Mouse (Mus musculus) heart, embryonic 11.5 days (tissue): ENCODE results near the gene Pinlyp. TPM values are rescaled to one million over a fixed set of nuclear protein-coding genes. Genes with fewer than 3 reads are reported as not detected.

Experiments
- ATAC-seq: fragments of 200-750 bp; cut with Nextera tagmentation; replicated peaks from 2 replicates; pipeline ENCODE4 v1.8.0; 2017; ENCODE audit warnings: moderate library complexity; ENCODE audit not compliant: insufficient number of reproducible peaks, low FRiP score, low TSS enrichment
- H3K27ac ChIP-seq: fragments of 300-500 bp; sonication (generic); 2 replicates; pipeline ENCODE4 v1.5.1; 2014; ENCODE audit warnings: mild to moderate bottlenecking, low read depth, low read length
- H3K27me3 ChIP-seq: fragments of 300-500 bp; sonication (generic); 2 replicates; pipeline ENCODE4 v1.6.1; 2014; ENCODE audit warnings: mild to moderate bottlenecking, low read length, mixed read lengths; ENCODE audit not compliant: control insufficient read depth, insufficient read depth
- H3K36me3 ChIP-seq: fragments of 300-500 bp; sonication (generic); 2 replicates; pipeline ENCODE4 v1.6.1; 2014; ENCODE audit warnings: mild to moderate bottlenecking, low read length, moderate library complexity, mixed read lengths; ENCODE audit not compliant: control insufficient read depth, insufficient read depth
- H3K4me1 ChIP-seq: fragments of 300-500 bp; sonication (generic); 2 replicates; pipeline ENCODE4 v1.6.1; 2014; ENCODE audit warnings: low read length; ENCODE audit not compliant: control insufficient read depth, insufficient read depth
- H3K4me2 ChIP-seq: fragments of 300-500 bp; sonication (generic); 2 replicates; pipeline ENCODE4 v1.6.1; 2014; ENCODE audit warnings: mild to moderate bottlenecking, moderate library complexity
- H3K4me3 ChIP-seq: fragments of 300-500 bp; sonication (generic); 2 replicates; pipeline ENCODE4 v1.5.1; 2014; ENCODE audit warnings: low read depth, low read length
- H3K9ac ChIP-seq: fragments of 300-500 bp; sonication (generic); 2 replicates; pipeline ENCODE4 v1.6.1; 2014; ENCODE audit warnings: mild to moderate bottlenecking, low read depth, low read length, moderate library complexity
- H3K9me3 ChIP-seq: fragments of 300-500 bp; sonication (generic); replicated peaks from 2 replicates; pipeline ENCODE4 v1.6.1; 2016; ENCODE audit warnings: low read length; ENCODE audit not compliant: control insufficient read depth
- WGBS: fragments of 180-500 bp; shearing (Covaris S2); extraction: QIAGEN DNeasy Blood & Tissue Kit; methylation state at CpG from one replicate; pipeline ENCODE4 v1.1.7; 2014; ENCODE audit not compliant: insufficient replicate concordance; 5-methylcytosine and 5-hydroxymethylcytosine counted together
- polyA plus RNA-seq: library from polyadenylated mRNA; unstranded; fragments of >200 nt; fragmentation: Nextera tagmentation; extraction: Ambion mirVana; gene quantifications from 2 replicates; pipeline ENCODE4 v1.2.1, GENCODE M21; 2014

Gene Pinlyp
- polyA plus RNA-seq, 1 experiment from 2014 or later: not detected

DNA sequence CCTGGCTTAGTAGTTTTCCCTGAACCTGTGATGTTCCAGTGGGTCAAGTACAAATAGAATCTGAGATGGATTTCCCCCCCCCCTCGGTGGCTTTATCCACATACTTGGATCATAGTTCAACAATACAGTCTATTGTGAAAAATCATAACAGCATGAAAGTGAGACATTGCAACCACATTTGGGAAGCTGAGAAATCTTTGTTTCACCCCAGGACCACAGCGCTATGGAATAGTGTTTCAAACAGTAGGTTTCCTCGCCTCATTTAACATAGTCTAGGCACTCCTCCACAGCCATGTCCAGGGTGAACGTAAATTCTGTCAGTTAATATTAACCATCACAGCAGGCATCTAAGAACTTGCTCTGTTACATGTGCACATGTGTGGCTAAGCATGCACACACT lies 8.8 kb downstream of the Pinlyp start:
- no peaks in the 10 kb centered on the region for H3K9me3 ChIP-seq
- peaks cover 13% of the 10 kb centered on the region for H3K36me3 ChIP-seq
- H3K4me2 ChIP-seq: no peak overlapping the region
- H3K4me1 ChIP-seq: peaks cover 15% of the 10 kb centered on the region
- ATAC-seq: no peak
- H3K9ac ChIP-seq: no peak overlapping the region
- H3K27ac ChIP-seq: no peak overlapping the region
- peaks cover 15% of the 10 kb centered on the region for H3K27me3 ChIP-seq
- H3K4me3 ChIP-seq: no peak overlapping the region
- WGBS: 86% methylated on average over 4 of the region's 4 CpGs

DNA sequence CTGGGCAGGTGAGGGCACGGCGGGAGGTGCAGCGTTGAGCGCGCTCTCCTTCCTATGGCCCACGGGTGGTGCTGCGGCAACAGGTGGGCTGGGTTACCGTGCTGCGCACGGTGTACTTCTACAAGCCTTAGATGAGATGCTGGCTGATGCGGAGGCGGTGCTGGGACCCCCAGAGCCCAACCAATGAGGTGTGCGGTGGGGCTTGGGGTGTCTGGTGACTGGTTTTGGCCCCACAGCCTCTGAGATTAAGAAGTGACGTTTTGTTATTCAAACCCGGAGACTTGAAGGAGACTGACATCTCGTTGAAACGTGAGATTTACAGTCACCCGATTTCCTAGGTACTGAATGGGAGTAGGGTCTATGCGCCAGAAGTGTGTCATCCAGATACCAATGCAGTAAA lies 11.6 kb downstream of the Pinlyp start:
- Histone ChIP-seq H3K36me3 (peaks cover 13% of the 10 kb centered on the region), H3K4me3 (peak overlapping the region; percentile 23; the same call in 1 of the 2 replicates), H3K27me3 (peaks cover 15% of the 10 kb centered on the region), H3K27ac (no peak overlapping the region), H3K4me1 (peaks cover 24% of the 10 kb centered on the region), H3K4me2 (peak overlapping the region; percentile 47), H3K9me3 (no peaks in the 10 kb centered on the region), H3K9ac (no peak overlapping the region)
- 25% methylated on average over 19 of the region's 19 CpGs for WGBS
- no peak for ATAC-seq

DNA sequence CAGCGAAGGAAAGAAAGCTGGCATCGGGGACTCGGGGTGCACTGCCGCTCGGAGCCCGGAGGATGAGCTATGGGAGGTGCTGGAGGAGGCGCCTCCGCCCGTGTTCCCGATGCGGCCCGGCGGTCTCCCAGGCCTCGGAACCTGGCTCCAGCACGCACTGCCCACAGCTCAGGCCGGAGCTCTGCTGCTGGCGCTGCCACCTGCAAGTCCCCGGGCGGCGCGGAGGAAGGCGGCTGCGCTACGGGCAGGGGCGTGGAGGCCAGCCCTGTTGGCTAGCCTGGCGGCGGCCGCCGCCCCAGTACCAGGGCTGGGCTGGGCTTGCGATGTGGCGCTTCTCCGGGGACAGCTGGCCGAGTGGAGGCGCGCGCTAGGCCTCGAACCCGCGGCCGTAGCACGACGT lies 12.1 kb downstream of the Pinlyp start:
- WGBS: 20% methylated on average over 41 of the region's 42 CpGs
- Histone ChIP-seq H3K4me3 (peak overlapping the region; percentile 23; the same call in 1 of the 2 replicates), H3K9me3 (no peaks in the 10 kb centered on the region), H3K4me1 (peaks cover 24% of the 10 kb centered on the region), H3K9ac (no peak overlapping the region), H3K4me2 (peak overlapping the region; percentile 47), H3K36me3 (peaks cover 13% of the 10 kb centered on the region), H3K27ac (no peak overlapping the region), H3K27me3 (peaks cover 15% of the 10 kb centered on the region)
- no peak for ATAC-seq

DNA sequence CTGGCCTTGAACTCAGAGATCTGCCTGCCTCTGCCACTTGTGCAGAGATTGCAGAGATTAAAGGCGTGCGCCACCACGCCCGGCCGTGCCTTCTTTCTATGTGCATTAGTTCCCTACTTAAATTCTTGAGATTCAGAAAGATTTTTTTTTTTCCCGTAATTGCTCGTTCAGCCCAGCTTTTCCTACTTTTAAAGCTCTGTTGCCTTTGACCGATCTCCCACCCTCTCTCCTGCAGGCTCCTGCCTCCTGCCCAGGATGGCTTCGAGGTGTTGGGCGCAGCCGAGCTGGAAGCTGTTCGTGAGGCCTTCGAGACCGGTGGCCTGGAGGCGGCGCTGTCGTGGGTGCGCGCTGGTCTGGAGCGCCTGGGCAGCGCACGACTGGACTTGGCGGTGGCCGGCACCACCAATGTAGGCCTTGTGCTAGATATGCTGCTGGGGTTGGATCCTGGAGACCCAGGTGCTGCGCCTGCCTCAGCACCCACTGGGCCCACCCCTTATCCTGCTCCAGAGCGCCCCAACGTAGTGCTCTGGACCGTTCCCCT lies 12.8 kb downstream of the Pinlyp start:
- H3K4me3 ChIP-seq: no peak overlapping the region; the same call in 1 of the 2 replicates
- ATAC-seq: no peak
- H3K36me3 ChIP-seq: peaks cover 13% of the 10 kb centered on the region
- 66% methylated on average over 28 of the region's 28 CpGs for WGBS
- no peak overlapping the region for H3K4me2 ChIP-seq
- H3K27ac ChIP-seq: no peak overlapping the region
- H3K4me1 ChIP-seq: peaks cover 24% of the 10 kb centered on the region
- H3K27me3 ChIP-seq: peaks cover 15% of the 10 kb centered on the region
- no peaks in the 10 kb centered on the region for H3K9me3 ChIP-seq
- H3K9ac ChIP-seq: no peak overlapping the region

DNA sequence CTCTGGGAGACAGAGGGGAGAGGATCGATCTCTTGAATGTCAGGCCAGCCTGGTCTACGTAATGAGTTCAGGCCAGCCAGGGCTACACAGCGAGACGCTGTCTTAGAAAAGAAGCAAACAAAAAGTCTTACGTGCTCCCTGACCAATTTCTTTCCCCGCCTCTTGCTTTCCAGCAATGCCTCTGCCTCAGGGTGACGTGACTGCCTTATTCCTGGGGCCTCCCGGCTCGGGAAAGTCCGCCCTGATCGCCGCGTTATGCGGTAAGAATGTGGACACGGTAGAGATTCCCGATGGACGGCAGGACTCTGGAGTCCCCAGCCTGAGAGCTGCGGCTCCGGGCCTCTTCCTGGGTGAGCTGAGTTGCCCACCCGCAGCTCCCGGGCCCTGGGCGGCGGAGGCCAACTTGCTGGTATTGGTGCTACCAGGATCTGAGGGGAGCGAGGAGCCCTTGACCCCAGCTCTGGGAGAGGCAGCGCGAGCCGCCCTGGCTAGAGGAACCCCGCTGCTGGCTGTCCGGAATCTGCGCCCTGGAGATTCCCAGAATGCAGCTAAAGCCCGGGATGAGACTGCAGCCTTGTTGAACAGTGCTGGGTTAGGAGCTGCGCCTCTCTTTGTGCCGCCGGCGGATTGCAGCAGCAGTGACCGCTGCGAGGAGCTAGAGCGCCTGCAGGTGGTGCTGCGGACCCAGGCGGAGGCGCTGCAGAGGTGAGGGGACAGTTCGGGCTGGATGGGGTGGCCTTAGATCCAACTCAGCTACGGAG lies 14.5 kb downstream of the Pinlyp start:
- peaks cover 15% of the 10 kb centered on the region for H3K27me3 ChIP-seq
- H3K27ac ChIP-seq: peak overlapping the region; percentile 68
- ATAC-seq: peak; percentile 43
- peak overlapping the region; percentile 87 for H3K9ac ChIP-seq
- H3K36me3 ChIP-seq: peaks cover 13% of the 10 kb centered on the region
- peak overlapping the region; percentile 71 for H3K4me3 ChIP-seq
- H3K4me2 ChIP-seq: peak overlapping the region; percentile 99
- 1% methylated on average over 43 of the region's 43 CpGs for WGBS
- H3K4me1 ChIP-seq: peaks cover 24% of the 10 kb centered on the region
- H3K9me3 ChIP-seq: no peaks in the 10 kb centered on the region

DNA sequence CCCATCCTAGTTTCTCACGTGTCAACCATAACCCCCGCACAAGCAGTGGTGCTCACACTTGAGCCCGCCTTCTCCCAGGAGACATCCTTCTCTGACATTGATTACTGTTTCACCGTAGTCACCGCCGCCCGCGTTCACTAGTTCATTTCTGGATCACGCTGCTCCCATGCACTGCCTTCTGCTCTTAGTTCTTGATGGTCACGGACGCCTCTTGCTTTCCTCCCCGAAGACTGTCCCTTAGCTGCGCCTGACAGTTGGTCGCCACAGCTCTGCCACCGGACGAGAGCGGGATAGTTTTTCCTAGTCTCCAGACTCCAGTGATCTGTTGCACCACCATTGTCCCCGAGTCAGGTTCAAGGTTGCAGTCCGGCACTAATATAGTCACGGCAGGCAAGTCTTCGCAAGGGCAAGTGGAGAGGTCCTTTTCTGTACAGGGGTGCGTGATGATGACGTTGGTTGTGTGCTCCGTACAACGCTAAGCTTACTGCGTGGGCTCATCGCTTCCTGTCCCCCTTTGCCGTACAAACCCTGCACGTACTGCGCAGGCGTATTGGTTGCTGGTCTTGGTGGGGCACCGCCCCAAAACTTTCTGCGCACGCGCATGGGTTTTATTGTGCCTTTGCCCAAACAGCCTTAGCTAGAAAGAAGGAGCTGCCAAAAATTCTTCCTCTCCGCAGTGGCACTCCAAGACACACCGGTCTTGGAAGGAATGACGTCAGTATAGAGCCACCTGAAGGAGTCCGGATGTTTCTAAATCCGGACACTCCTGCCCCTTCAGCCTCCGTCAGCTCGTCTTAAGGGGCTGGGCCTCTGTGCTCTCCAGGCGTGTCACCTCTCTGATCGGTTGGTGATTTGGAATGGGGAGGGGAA lies 15.6 kb downstream of the Pinlyp start, which contains the start of gene Irgq:
Irgq (plus strand) TSS at position 628 of the 870 bp plus-strand sequence.
- peaks cover 15% of the 10 kb centered on the region for H3K27me3 ChIP-seq
- H3K36me3 ChIP-seq: peaks cover 13% of the 10 kb centered on the region
- H3K9me3 ChIP-seq: no peaks in the 10 kb centered on the region
- peak within 1 kb of the TSS; percentile 71 for H3K4me3 ChIP-seq
- H3K4me1 ChIP-seq: peaks cover 24% of the 10 kb centered on the region
- under 1% methylated on average over 44 of the region's 44 CpGs for WGBS
- H3K9ac ChIP-seq: peak within 1 kb of the TSS; percentile 90
- ATAC-seq: peak; percentile 84
- peak within 1 kb of the TSS; percentile 92 for H3K27ac ChIP-seq
- peak within 1 kb of the TSS; percentile 99 for H3K4me2 ChIP-seq

DNA sequence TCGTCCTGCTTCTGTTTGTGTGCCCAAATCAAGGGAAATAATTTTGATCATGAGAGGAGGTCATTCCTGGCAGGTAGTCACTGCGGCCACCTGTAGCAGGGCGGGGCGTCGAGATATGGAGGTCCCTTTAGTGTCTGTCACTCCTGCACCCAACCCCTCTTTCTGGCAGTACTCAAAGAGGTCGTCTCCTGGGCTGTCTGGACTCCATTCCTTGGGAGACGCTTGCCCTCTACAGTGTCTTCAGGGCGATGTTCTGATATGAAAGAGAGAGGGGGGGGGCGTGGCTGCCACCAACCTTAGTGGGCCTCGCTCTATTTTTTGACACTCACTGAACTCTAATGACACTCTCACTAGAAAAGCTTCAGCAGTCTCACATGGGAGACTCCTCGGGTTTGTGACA lies 16.3 kb downstream of the Pinlyp start:
- H3K36me3 ChIP-seq: peaks cover 9% of the 10 kb centered on the region
- peak overlapping the region; percentile 71 for H3K4me3 ChIP-seq
- H3K27ac ChIP-seq: peak overlapping the region; percentile 92; the same call in 1 of the 2 replicates
- peaks cover 15% of the 10 kb centered on the region for H3K27me3 ChIP-seq
- H3K9ac ChIP-seq: peak overlapping the region; percentile 90
- 57% methylated on average over 11 of the region's 11 CpGs for WGBS
- H3K9me3 ChIP-seq: no peaks in the 10 kb centered on the region
- ATAC-seq: no peak
- peak overlapping the region; percentile 99 for H3K4me2 ChIP-seq
- H3K4me1 ChIP-seq: peaks cover 24% of the 10 kb centered on the region

DNA sequence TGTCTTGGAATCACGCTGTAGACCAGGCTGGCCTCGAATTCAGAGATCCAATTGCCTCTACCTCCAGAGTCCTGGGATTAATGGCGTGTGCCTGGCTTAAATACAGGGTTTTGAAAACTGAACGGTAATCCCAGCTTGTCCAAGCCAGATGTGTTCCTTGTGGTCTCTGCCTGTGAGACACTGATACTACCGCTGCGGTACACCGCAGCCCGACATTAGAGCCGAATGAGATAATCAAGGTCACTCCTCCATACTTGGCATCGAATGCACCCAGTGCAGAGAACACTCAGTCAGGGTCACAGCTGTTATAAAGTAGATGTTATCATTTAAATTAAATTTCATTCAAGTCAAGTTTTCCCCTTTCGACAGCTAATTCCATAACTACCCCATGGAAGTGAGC lies 17.1 kb downstream of the Pinlyp start:
- Histone ChIP-seq H3K36me3 (peaks cover 4% of the 10 kb centered on the region; the same call in 1 of the 2 replicates), H3K4me1 (peaks cover 18% of the 10 kb centered on the region), H3K9ac (no peak overlapping the region), H3K4me2 (no peak overlapping the region), H3K9me3 (no peaks in the 10 kb centered on the region), H3K4me3 (no peak overlapping the region), H3K27ac (no peak overlapping the region), H3K27me3 (peaks cover 10% of the 10 kb centered on the region)
- 90% methylated on average over 11 of the region's 11 CpGs for WGBS
- no peak for ATAC-seq
